Mouse (Mus musculus): ENCODE data around the gene Gdnf. TPM values are rescaled to one million over a fixed set of nuclear protein-coding genes. Genes with fewer than 3 reads are reported as not detected.

The Gdnf gene
- polyA plus RNA-seq (2012; rRNA removed) = 2.3 and 3.0 TPM in 2 replicates

DNA sequence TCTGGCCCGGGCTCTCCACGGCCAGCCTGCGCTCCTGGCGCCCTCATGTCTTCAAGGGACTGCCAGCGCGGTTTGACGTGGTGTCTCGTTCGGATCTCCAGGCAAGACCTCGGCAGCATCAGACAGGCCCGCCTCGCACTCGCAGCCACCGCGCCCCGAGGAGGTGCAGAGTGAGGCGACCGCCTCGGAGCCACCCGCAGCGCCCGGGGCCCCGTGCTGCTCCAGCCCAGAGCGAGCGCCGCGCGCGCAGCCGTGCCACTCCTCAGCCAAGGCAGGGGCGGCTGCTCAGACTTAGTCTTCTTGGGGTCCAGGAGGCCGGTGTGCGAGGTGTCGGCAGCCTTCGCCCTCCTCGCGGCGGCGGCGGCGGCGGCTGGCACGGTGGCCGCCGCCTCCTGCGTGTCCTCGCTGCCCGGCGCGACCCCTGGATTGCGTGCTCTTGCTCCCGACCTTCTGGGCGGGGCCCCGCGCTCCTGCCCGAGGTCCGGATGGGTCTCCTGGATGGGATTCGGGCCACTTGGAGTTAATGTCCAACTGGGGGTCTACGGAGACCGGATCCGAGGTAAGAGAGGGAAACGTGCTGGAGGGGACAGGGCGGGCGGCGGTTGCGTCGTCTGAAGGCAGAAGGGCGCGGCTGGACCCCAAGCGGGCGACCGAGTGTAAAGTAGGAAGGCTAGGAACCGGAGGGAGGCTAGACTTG, at the start of gene Gdnf:
Gene Gdnf (plus strand): TSS at position 291 of the 697 bp plus-strand sequence.

